Mouse (Mus musculus) heart, embryonic 11.5 days (tissue): Measurements from ENCODE around the gene Olfr1344. TPM values are rescaled to one million over a fixed set of nuclear protein-coding genes. Genes with fewer than 3 reads are reported as not detected.
"Not testable (repeated sequence)": the region's sequence is repeated elsewhere in the genome, so short reads cannot be mapped to it uniquely, and the experiment has no call there.

ENCODE experiments used
- ATAC-seq: fragments of 200-750 bp; cut with Nextera tagmentation; replicated peaks from 2 replicates; pipeline ENCODE4 v1.8.0; 2017; ENCODE audit warnings: moderate library complexity; ENCODE audit not compliant: insufficient number of reproducible peaks, low FRiP score, low TSS enrichment
- H3K27ac ChIP-seq: fragments of 300-500 bp; sonication (generic); 2 replicates; pipeline ENCODE4 v1.5.1; 2014; ENCODE audit warnings: mild to moderate bottlenecking, low read depth, low read length
- H3K27me3 ChIP-seq: fragments of 300-500 bp; sonication (generic); 2 replicates; pipeline ENCODE4 v1.6.1; 2014; ENCODE audit warnings: mild to moderate bottlenecking, low read length, mixed read lengths; ENCODE audit not compliant: control insufficient read depth, insufficient read depth
- H3K36me3 ChIP-seq: fragments of 300-500 bp; sonication (generic); 2 replicates; pipeline ENCODE4 v1.6.1; 2014; ENCODE audit warnings: mild to moderate bottlenecking, low read length, moderate library complexity, mixed read lengths; ENCODE audit not compliant: control insufficient read depth, insufficient read depth
- H3K4me1 ChIP-seq: fragments of 300-500 bp; sonication (generic); 2 replicates; pipeline ENCODE4 v1.6.1; 2014; ENCODE audit warnings: low read length; ENCODE audit not compliant: control insufficient read depth, insufficient read depth
- H3K4me2 ChIP-seq: fragments of 300-500 bp; sonication (generic); 2 replicates; pipeline ENCODE4 v1.6.1; 2014; ENCODE audit warnings: mild to moderate bottlenecking, moderate library complexity
- H3K4me3 ChIP-seq: fragments of 300-500 bp; sonication (generic); 2 replicates; pipeline ENCODE4 v1.5.1; 2014; ENCODE audit warnings: low read depth, low read length
- H3K9ac ChIP-seq: fragments of 300-500 bp; sonication (generic); 2 replicates; pipeline ENCODE4 v1.6.1; 2014; ENCODE audit warnings: mild to moderate bottlenecking, low read depth, low read length, moderate library complexity
- H3K9me3 ChIP-seq: fragments of 300-500 bp; sonication (generic); replicated peaks from 2 replicates; pipeline ENCODE4 v1.6.1; 2016; ENCODE audit warnings: low read length; ENCODE audit not compliant: control insufficient read depth
- WGBS: fragments of 180-500 bp; shearing (Covaris S2); extraction: QIAGEN DNeasy Blood & Tissue Kit; methylation state at CpG from one replicate; pipeline ENCODE4 v1.1.7; 2014; ENCODE audit not compliant: insufficient replicate concordance; 5-methylcytosine and 5-hydroxymethylcytosine counted together
- polyA plus RNA-seq: library from polyadenylated mRNA; unstranded; fragments of >200 nt; fragmentation: Nextera tagmentation; extraction: Ambion mirVana; gene quantifications from 2 replicates; pipeline ENCODE4 v1.2.1, GENCODE M21; 2014

The Olfr1344 gene
- polyA plus RNA-seq, 1 experiment from 2014 or later = not detected

DNA sequence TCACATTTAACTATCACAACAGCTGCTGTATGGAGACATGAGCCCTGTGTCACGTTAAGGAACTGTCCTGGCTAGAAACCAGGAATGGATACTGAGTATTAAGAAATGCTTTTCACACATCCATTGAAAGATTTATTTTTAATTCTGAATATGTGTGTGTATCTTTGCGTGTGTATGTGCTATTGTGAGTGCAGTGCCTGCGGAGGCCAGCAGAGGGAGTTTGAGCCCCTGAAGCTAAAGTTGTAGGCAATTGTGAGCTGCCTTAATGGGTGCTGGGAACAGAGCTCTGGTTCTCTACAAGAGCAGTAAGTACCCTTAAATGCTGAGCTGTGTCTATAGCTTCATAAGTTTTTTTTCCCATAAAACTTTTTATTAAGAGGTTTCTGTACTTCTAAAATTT lies 9.1 kb upstream of the Olfr1344 start:
- no peak for ATAC-seq
- H3K36me3 ChIP-seq = no peaks in the 10 kb centered on the region
- no peak overlapping the region for H3K4me2 ChIP-seq
- no peak overlapping the region for H3K27ac ChIP-seq
- no peaks in the 10 kb centered on the region for H3K27me3 ChIP-seq
- H3K4me3 ChIP-seq = no peak overlapping the region
- H3K9ac ChIP-seq = no peak overlapping the region
- H3K9me3 ChIP-seq = 0 out of 2 replicates have a peak, but pooled peaks cover 6% of the 10 kb centered on the region
- no peaks in the 10 kb centered on the region for H3K4me1 ChIP-seq
- WGBS = 81% methylated on average over 3 of the region's 3 CpGs

DNA sequence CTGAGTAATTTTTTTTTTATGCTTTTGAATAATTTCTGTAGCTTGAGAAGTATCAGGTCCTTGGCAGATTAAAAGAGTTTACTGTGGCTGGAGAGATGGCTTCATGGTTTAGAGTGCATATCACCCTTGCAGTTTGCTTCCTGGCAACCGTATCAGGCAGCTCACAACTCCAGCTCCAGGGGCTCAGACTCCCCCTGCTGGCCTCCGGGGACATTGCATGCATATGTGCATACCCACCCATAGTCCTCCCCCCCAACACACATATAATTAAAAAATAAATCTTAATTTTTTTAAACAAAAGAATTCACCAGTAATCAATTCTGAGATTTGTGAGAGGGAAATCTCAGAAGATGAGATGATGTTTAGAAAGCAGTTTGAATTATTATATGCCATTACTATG lies 8.1 kb upstream of the Olfr1344 start:
- Histone ChIP-seq H3K4me1 (no peaks in the 10 kb centered on the region), H3K36me3 (no peaks in the 10 kb centered on the region), H3K4me2 (no peak overlapping the region), H3K9ac (no peak overlapping the region), H3K27me3 (no peaks in the 10 kb centered on the region), H3K4me3 (no peak overlapping the region), H3K9me3 (0 out of 2 replicates have a peak, but pooled peaks cover 6% of the 10 kb centered on the region), H3K27ac (no peak overlapping the region)
- no peak for ATAC-seq
- WGBS = 46% methylated on average over 2 of the region's 2 CpGs

DNA sequence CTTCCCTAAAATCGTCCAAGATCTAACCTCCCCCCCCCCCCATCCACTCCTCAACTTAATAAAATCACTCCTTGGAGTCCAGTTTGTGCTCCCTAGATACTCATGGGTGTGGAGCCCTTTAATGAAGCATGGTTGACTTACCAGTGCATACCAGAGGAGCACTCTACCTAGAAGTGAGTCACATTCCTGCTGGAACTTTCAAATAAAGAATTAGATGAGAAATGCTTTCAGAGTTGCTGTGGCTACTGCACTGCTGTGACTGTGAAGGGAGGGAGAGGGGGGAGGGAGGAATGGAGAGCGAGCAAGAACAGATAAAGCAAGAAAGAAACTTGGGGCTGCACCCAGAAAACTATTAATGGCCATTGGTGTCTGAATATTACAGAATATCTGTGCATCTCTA lies 2.7 kb downstream of the Olfr1344 start:
- Histone ChIP-seq H3K27ac (no peak overlapping the region), H3K4me2 (no peak overlapping the region), H3K4me1 (no peaks in the 10 kb centered on the region), H3K9me3 (no peaks in the 10 kb centered on the region; the same call in 1 of the 2 replicates), H3K4me3 (no peak overlapping the region), H3K36me3 (no peaks in the 10 kb centered on the region), H3K27me3 (no peaks in the 10 kb centered on the region), H3K9ac (no peak overlapping the region)
- no peak for ATAC-seq
- 63% methylated on average over 2 of the region's 2 CpGs for WGBS

DNA sequence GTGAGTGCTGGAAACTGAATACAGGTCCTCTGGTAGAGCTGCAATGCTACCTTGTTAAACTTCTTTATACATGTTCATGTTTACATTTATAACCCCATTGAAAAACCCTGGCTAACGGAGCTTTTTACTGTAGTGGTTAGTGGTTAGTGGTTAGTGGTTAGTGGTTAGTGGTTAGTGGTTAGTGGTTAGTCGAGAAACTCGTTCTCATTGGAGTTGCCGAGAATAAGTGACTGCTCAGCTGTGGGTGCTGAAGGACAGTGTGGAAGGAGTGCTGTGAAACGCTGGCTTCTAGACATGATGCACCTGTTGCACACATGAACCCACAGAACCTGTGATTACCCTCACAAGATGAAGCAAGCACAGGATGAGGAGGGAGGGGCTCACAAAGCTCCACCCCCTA lies 9.3 kb downstream of the Olfr1344 start:
- 64% methylated on average over 5 of the region's 5 CpGs for WGBS
- Histone ChIP-seq H3K27ac (no peak overlapping the region), H3K4me3 (no peak overlapping the region), H3K9ac (no peak overlapping the region), H3K27me3 (no peaks in the 10 kb centered on the region), H3K4me1 (no peaks in the 10 kb centered on the region), H3K9me3 (peaks cover 2% of the 10 kb centered on the region; the same call in 1 of the 2 replicates), H3K4me2 (no peak overlapping the region), H3K36me3 (no peaks in the 10 kb centered on the region)
- no peak for ATAC-seq

DNA sequence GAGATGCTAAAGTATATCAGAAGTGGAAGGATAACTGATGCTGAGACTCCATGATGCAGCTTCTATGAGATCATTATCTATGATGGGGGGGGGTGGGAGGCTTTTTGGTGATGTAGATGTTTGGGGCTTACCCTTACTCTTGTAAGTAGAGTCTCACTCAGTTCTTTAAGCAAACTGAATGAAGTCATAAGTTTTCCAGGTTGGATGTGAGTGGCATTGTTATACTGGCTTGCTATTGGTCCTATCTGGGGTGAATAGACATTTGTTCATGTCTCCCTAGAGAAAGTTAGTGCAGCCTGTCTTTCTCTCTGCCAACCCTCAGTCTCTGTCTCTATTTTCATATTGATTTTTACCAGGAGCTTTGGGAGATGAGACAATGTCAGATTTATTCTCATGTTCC lies 17.4 kb downstream of the Olfr1344 start, which contains the start of gene Olfr1336:
Gene Olfr1336 (plus strand): TSS at position 301 of the 400 bp plus-strand sequence.
- Histone ChIP-seq H3K27ac (no peak within 1 kb of the TSS), H3K4me2 (no peak within 1 kb of the TSS), H3K4me1 (no peaks in the 10 kb centered on the region), H3K4me3 (no peak within 1 kb of the TSS), H3K36me3 (no peaks in the 10 kb centered on the region), H3K9ac (no peak within 1 kb of the TSS), H3K27me3 (no peaks in the 10 kb centered on the region), H3K9me3 (peaks cover 7% of the 10 kb centered on the region)
- ATAC-seq = no peak

DNA sequence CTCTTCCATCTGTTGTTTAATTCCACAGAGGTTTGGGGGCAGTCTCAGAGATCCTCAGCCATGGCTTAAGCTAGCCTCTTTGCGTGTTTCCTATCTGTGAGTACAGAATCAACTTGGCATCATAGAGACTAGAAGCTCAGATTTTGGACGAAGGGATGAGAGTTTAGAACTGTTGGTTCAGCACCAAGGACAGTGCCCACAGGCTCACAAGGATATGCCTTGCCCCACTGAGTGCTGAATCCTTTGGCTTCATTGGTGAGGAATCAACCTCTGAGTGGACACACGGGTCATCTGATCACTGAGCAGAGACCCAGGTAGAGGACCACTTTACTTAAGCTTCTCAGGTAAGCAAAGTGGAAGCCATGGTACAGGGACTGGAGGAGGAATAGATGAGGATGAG lies 17.9 kb downstream of the Olfr1344 start:
- Histone ChIP-seq H3K4me3 (no peak overlapping the region), H3K9me3 (peaks cover 7% of the 10 kb centered on the region), H3K9ac (no peak overlapping the region), H3K4me2 (no peak overlapping the region), H3K36me3 (no peaks in the 10 kb centered on the region), H3K27ac (no peak overlapping the region), H3K27me3 (no peaks in the 10 kb centered on the region), H3K4me1 (no peaks in the 10 kb centered on the region)
- ATAC-seq = no peak
- WGBS = 39% methylated on average over 3 of the region's 3 CpGs

DNA sequence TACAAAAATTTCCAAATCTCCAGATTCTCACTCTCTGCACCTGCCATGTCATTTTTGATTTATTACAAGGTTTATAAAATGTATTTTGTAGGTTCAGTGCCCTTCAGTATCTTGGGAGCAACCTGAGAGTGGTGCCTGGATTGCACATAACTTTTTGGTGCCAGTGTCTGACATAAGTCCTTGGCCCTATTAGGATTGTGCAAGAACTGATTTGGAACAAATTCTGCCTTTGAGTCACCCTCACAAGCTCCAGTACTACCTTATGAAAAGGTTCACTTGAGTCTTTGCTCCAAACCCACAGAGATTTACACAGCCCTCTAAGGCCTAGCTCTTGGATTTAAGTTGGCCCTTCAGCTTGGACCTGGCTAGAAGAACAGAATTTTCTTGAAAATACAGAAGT lies 28.5 kb downstream of the Olfr1344 start, which contains the start of gene Olfr1346:
Gene Olfr1346 (plus strand): TSS at position 151 of the 400 bp plus-strand sequence.
- H3K27ac ChIP-seq = no peak within 1 kb of the TSS
- H3K36me3 ChIP-seq = no peaks in the 10 kb centered on the region
- no peaks in the 10 kb centered on the region for H3K9me3 ChIP-seq
- no peak within 1 kb of the TSS for H3K9ac ChIP-seq
- no peaks in the 10 kb centered on the region for H3K4me1 ChIP-seq
- H3K27me3 ChIP-seq = no peaks in the 10 kb centered on the region
- no peak within 1 kb of the TSS for H3K4me3 ChIP-seq
- ATAC-seq = no peak
- H3K4me2 ChIP-seq = no peak within 1 kb of the TSS

DNA sequence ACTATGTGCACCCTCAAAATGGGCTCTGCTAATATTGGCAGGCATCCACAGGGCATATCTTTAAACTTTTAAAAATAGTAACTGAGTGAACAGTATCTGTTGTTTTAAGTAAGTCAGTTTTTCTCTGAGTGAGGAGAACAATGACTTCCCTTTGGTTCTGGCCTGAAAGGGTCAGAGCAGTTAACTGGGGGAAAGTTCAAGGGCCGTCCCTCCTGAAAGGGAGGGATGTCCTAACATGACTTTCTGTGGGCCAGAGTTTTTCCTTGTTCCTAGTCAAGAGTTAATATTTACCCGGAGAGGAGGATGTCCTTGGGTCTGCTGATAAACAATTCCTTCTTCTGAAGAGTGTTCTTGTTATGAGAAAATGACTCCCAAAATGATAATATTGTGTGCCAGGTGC lies 39.1 kb downstream of the Olfr1344 start:
- 67% methylated on average over 2 of the region's 2 CpGs for WGBS
- ATAC-seq, H3K9ac ChIP-seq, H3K4me1 ChIP-seq, H3K9me3 ChIP-seq, H3K4me2 ChIP-seq, H3K4me3 ChIP-seq, H3K36me3 ChIP-seq, H3K27ac ChIP-seq, H3K27me3 ChIP-seq: not testable (repeated sequence)

DNA sequence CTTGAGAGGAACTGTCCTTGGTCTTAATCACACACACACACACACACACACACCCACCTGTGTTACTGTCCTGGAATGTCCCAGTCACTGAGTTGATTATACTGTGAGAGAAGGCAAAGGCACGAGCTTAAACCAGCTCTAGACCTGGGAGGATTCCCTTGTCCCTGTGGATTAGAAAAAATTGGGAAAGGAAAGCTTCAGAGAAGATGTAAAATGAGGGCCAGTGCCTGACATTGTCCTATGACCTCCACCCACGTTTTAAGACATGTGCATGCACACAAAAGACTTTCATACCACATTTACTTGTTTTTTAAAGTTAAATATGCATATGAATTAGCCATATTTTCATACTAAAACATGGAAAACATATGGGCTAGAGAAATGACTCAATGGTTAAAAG lies 48.4 kb downstream of the Olfr1344 start, which contains the start of gene Olfr5:
Gene Olfr5 (minus strand): TSS at position 101 of the 400 bp plus-strand sequence.
- Histone ChIP-seq H3K36me3 (no peaks in the 10 kb centered on the region), H3K9me3 (peaks cover 3% of the 10 kb centered on the region; the same call in 1 of the 2 replicates), H3K4me3 (no peak within 1 kb of the TSS), H3K4me2 (no peak within 1 kb of the TSS), H3K27ac (no peak within 1 kb of the TSS), H3K4me1 (no peaks in the 10 kb centered on the region), H3K9ac (no peak within 1 kb of the TSS), H3K27me3 (no peaks in the 10 kb centered on the region)
- WGBS = 34% methylated on average over 2 of the region's 2 CpGs
- no peak for ATAC-seq
